Mouse (Mus musculus) liver, embryonic 14.5 days (tissue): ENCODE data around the gene Mefv.

ENCODE experiments used
- CTCF ChIP-seq: IDR thresholded peaks from 2 replicates; pipeline ENCODE4 v1.5.1; 2016; ENCODE audit warnings: antibody characterized with exemption, low read depth, control low read depth
- EP300 ChIP-seq: IDR thresholded peaks from 2 replicates; pipeline ENCODE4 v1.6.1; 2016; ENCODE audit warnings: antibody characterized with exemption, low read depth

- TF ChIP-seq EP300, result no peak
- TF ChIP-seq CTCF, result no peak
Measured at GRCm38 (mm10) chr16:3706680-3707079, 11.2 kb downstream of the Mefv start.
